Mouse (Mus musculus): ENCODE results near the gene Mtus2. TPM values are rescaled to one million over a fixed set of nuclear protein-coding genes. Genes with fewer than 3 reads are reported as not detected.
"Not testable (repeated sequence)": the region's sequence is repeated elsewhere in the genome, so short reads cannot be mapped to it uniquely, and the experiment has no call there.

Gene Mtus2
- polyA plus RNA-seq, 1 experiment from 2014 or later, result 35.1 TPM

DNA sequence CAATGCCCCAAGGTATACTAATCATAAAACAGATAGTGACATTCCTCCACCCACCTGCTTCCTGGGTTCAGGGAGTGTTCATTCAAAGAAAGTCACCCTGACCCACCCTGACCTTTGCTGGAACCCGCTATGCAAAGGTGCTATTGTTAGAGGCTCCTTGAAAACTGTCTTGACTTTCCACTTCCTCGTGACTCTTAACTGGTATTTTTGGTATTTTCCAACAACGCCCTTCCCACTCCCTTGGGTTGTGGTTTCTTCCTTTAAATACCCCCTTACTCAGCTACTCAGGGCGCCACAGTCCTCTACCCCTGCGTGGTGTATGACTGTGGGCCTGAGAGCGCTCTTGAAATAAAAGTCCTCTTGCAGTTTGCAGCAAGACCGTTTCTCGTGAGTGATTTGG, 219.4 kb downstream of the Mtus2 start:
- not testable (repeated sequence) for H3K27me3 ChIP-seq; H3K4me3 ChIP-seq (replicated peaks); ATAC-seq; H3K9ac ChIP-seq (replicated peaks); H3K27ac ChIP-seq; H3K4me2 ChIP-seq (replicated peaks); H3K36me3 ChIP-seq
- 95% methylated on average over 8 of the region's 8 CpGs for WGBS
- Histone ChIP-seq H3K4me1 (replicated peaks) (peaks cover 38% of the 10 kb centered on the region), H3K9me3 (peaks cover 13% of the 10 kb centered on the region; the same call in 1 of the 2 replicates)

GRCm38 (mm10) chr5:148179231-148179630, 222.1 kb downstream of the Mtus2 start:
- ATAC-seq, result no peak
- Histone ChIP-seq H3K4me2 (replicated peaks) (no peak overlapping the region), H3K27ac (peak overlapping the region; percentile 4; the same call in 1 of the 2 replicates), H3K4me1 (replicated peaks) (peaks cover 45% of the 10 kb centered on the region), H3K9me3 (peaks cover 13% of the 10 kb centered on the region; the same call in 1 of the 2 replicates), H3K9ac (replicated peaks) (no peak overlapping the region), H3K27me3 (no peaks in the 10 kb centered on the region), H3K36me3 (no peaks in the 10 kb centered on the region), H3K4me3 (replicated peaks) (no peak overlapping the region)
- 79% methylated on average over 7 of the region's 7 CpGs for WGBS

- WGBS, result 18% methylated on average over 13 of the region's 13 CpGs
- no peak overlapping the region; the same call in 1 of the 2 replicates for H3K4me2 ChIP-seq (replicated peaks)
These were observed 223.6 kb downstream of the Mtus2 start for GRCm38 (mm10) chr5:148180590-148181307.

GRCm38 (mm10) chr5:148181308-148181630, 224.1 kb downstream of the Mtus2 start:
- peaks cover 29% of the 10 kb centered on the region for H3K4me1 ChIP-seq (replicated peaks)
- no peaks in the 10 kb centered on the region for H3K27me3 ChIP-seq
- H3K4me3 ChIP-seq (replicated peaks), result no peak overlapping the region
- peaks cover 18% of the 10 kb centered on the region for H3K9me3 ChIP-seq
- peak; percentile 32 for ATAC-seq
- H3K27ac ChIP-seq, result peak overlapping the region; percentile 76
- H3K9ac ChIP-seq (replicated peaks), result no peak overlapping the region
- 0 out of 2 replicates have a peak, but pooled peaks cover 3% of the 10 kb centered on the region for H3K36me3 ChIP-seq
- no peak overlapping the region for H3K4me2 ChIP-seq (replicated peaks)
- WGBS, result 33% methylated on average over 4 of the region's 4 CpGs

More at GRCm38 (mm10) chr5:148180590-148181307, 223.6 kb downstream of the Mtus2 start:
- Histone ChIP-seq H3K9me3 (peaks cover 14% of the 10 kb centered on the region), H3K27ac (peak overlapping the region; percentile 76), H3K4me1 (replicated peaks) (peaks cover 32% of the 10 kb centered on the region), H3K4me3 (replicated peaks) (no peak overlapping the region), H3K9ac (replicated peaks) (no peak overlapping the region), H3K36me3 (0 out of 2 replicates have a peak, but pooled peaks cover 3% of the 10 kb centered on the region), H3K27me3 (no peaks in the 10 kb centered on the region)
- peak; percentile 77 for ATAC-seq

GRCm38 (mm10) chr5:148181901-148182300, 224.8 kb downstream of the Mtus2 start:
- Histone ChIP-seq H3K27ac (no peak overlapping the region), H3K4me3 (replicated peaks) (no peak overlapping the region), H3K9ac (replicated peaks) (no peak overlapping the region), H3K27me3 (no peaks in the 10 kb centered on the region), H3K4me2 (replicated peaks) (no peak overlapping the region), H3K4me1 (replicated peaks) (peaks cover 29% of the 10 kb centered on the region), H3K36me3 (0 out of 2 replicates have a peak, but pooled peaks cover 3% of the 10 kb centered on the region), H3K9me3 (peaks cover 18% of the 10 kb centered on the region)
- WGBS, result 82% methylated on average over 6 of the region's 6 CpGs
- no peak for ATAC-seq

- Histone ChIP-seq H3K27me3 (no peaks in the 10 kb centered on the region), H3K9me3 (peaks cover 5% of the 10 kb centered on the region), H3K4me2 (replicated peaks) (no peak overlapping the region), H3K4me1 (replicated peaks) (peaks cover 15% of the 10 kb centered on the region), H3K36me3 (0 out of 2 replicates have a peak, but pooled peaks cover 3% of the 10 kb centered on the region), H3K4me3 (replicated peaks) (no peak overlapping the region), H3K9ac (replicated peaks) (no peak overlapping the region), H3K27ac (no peak overlapping the region)
- ATAC-seq, result no peak
- WGBS, result 70% methylated on average over 1 of the region's 1 CpGs
These were observed 228.8 kb downstream of the Mtus2 start for GRCm38 (mm10) chr5:148185898-148186297.

DNA sequence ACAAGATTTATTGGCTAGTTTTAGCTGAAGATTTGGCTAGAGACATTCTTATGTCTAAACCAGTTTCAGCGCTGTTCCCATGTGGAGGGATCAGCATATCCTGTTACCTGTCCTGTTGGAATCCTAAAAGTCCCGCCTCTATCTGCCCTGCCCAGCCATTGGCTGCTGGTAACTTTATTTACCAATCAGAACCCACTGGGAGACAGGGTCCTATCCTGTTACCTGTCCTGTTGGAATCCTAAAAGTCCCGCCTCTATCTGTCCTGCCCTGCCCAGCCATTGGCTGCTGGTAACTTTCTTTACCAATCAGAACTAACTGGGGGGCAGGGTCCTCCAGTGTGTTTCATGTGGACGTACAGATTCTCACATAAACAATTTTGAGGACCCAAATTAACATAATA, 234.3 kb downstream of the Mtus2 start:
- H3K9ac ChIP-seq (replicated peaks), result no peak overlapping the region
- ATAC-seq, result no peak
- H3K27me3 ChIP-seq, result no peaks in the 10 kb centered on the region
- H3K27ac ChIP-seq, result 0 out of 2 replicates have a peak overlapping the region, but pooled peaks have one; percentile 56
- no peak overlapping the region for H3K4me3 ChIP-seq (replicated peaks)
- H3K4me1 ChIP-seq (replicated peaks), result peaks cover 4% of the 10 kb centered on the region; the same call in 1 of the 2 replicates
- H3K36me3 ChIP-seq, result no peaks in the 10 kb centered on the region
- 31% methylated on average over 4 of the region's 4 CpGs for WGBS
- H3K4me2 ChIP-seq (replicated peaks), result no peak overlapping the region
- H3K9me3 ChIP-seq, result no peaks in the 10 kb centered on the region

DNA sequence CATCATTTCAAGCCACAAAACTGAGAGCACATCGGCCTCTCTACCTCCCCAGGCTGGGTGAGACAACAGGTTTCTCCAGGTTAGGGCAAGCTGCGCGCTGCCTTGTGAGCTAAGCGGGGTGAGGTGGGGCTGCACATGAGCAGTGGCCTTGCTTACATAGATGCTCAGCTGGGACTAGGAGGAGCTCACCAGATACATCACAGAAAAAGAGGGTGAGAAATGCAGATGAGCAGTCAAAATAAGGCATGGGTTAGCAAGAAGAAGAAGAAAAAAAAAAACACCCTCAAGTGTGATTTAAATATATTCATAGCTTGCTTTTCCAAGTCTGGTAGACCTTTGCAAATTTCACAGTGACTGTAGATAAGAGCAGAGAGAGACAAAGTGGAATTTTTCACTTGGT, 254.7 kb downstream of the Mtus2 start:
- H3K36me3 ChIP-seq, result no peaks in the 10 kb centered on the region
- no peaks in the 10 kb centered on the region for H3K4me1 ChIP-seq (replicated peaks)
- 96% methylated on average over 4 of the region's 4 CpGs for WGBS
- no peak overlapping the region for H3K27ac ChIP-seq
- no peaks in the 10 kb centered on the region for H3K9me3 ChIP-seq
- no peak overlapping the region for H3K9ac ChIP-seq (replicated peaks)
- H3K4me3 ChIP-seq (replicated peaks), result no peak overlapping the region
- ATAC-seq, result no peak
- H3K27me3 ChIP-seq, result no peaks in the 10 kb centered on the region
- H3K4me2 ChIP-seq (replicated peaks), result no peak overlapping the region

- Histone ChIP-seq H3K9ac (replicated peaks) (no peak overlapping the region), H3K9me3 (no peaks in the 10 kb centered on the region), H3K4me1 (replicated peaks) (no peaks in the 10 kb centered on the region), H3K4me2 (replicated peaks) (no peak overlapping the region), H3K4me3 (replicated peaks) (no peak overlapping the region), H3K36me3 (no peaks in the 10 kb centered on the region), H3K27me3 (no peaks in the 10 kb centered on the region), H3K27ac (no peak overlapping the region)
- no peak for ATAC-seq
- 89% methylated on average over 8 of the region's 8 CpGs for WGBS
These were observed 259.7 kb downstream of the Mtus2 start for GRCm38 (mm10) chr5:148216786-148217185.

GRCm38 (mm10) chr5:148222898-148223297, 265.8 kb downstream of the Mtus2 start:
- WGBS, result 86% methylated on average over 5 of the region's 5 CpGs
- no peaks in the 10 kb centered on the region for H3K9me3 ChIP-seq
- H3K27me3 ChIP-seq, result no peaks in the 10 kb centered on the region
- no peak overlapping the region for H3K4me3 ChIP-seq (replicated peaks)
- H3K9ac ChIP-seq (replicated peaks), result no peak overlapping the region
- H3K4me1 ChIP-seq (replicated peaks), result no peaks in the 10 kb centered on the region
- H3K36me3 ChIP-seq, result no peaks in the 10 kb centered on the region
- ATAC-seq, result no peak
- no peak overlapping the region for H3K27ac ChIP-seq
- H3K4me2 ChIP-seq (replicated peaks), result no peak overlapping the region

DNA sequence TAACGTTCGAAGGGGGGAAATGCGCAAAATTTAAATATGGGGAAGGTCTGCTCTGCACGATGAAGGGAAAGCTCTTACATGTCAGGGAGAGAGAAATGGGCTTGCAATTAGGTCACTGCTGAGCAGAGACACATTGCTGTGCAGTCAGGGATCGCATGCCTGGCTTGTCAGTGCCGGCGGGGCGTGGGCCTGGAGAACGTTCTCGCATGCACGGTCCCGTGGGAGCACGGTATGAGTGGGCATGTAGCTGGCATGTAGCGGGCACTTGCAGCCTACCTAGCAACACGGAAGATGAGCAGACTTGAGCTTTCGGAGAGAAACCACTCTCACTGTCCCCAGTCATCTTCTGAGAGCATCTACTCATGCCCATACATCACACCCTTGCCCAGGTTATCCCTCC, 266.9 kb downstream of the Mtus2 start:
- Histone ChIP-seq H3K27ac (no peak overlapping the region), H3K4me3 (replicated peaks) (no peak overlapping the region), H3K27me3 (no peaks in the 10 kb centered on the region), H3K9ac (replicated peaks) (no peak overlapping the region), H3K4me1 (replicated peaks) (no peaks in the 10 kb centered on the region), H3K36me3 (no peaks in the 10 kb centered on the region), H3K4me2 (replicated peaks) (no peak overlapping the region), H3K9me3 (no peaks in the 10 kb centered on the region)
- no peak for ATAC-seq
- 94% methylated on average over 16 of the region's 16 CpGs for WGBS

GRCm38 (mm10) chr5:148233714-148234113, 276.6 kb downstream of the Mtus2 start:
- Histone ChIP-seq H3K36me3 (no peaks in the 10 kb centered on the region), H3K4me3 (replicated peaks) (no peak overlapping the region), H3K4me2 (replicated peaks) (no peak overlapping the region), H3K27me3 (no peaks in the 10 kb centered on the region), H3K9me3 (no peaks in the 10 kb centered on the region), H3K27ac (no peak overlapping the region), H3K4me1 (replicated peaks) (no peaks in the 10 kb centered on the region), H3K9ac (replicated peaks) (no peak overlapping the region)
- no peak for ATAC-seq
- WGBS, result 65% methylated on average over 18 of the region's 18 CpGs
